Mouse (Mus musculus) MEL (cell line): ENCODE measurements around the gene 1700001O22Rik.

Experiments used
- CTCF ChIP-seq, 3 experiments: IDR thresholded peaks in 2 of 3; conservative IDR thresholded peaks in 1 of 3; 2 replicates each; pipeline ENCODE4 v1.5.1; 2011 to 2012; ENCODE audit warnings: low read length in 3 of 3, low read depth in 2 of 3, mild to moderate bottlenecking in 2 of 3, improper control_type of control experiment in 1 of 3, inconsistent platforms in 1 of 3, mixed read lengths in 1 of 3, moderate library complexity in 1 of 3; ENCODE audit not compliant: control insufficient read depth in 1 of 3, insufficient read depth in 1 of 3, poor library complexity in 1 of 3, severe bottlenecking in 1 of 3
- MAX ChIP-seq: IDR thresholded peaks from 2 replicates; pipeline ENCODE4 v1.6.1; 2011; ENCODE audit warnings: low read length, improper control_type of control experiment
- POLR2A ChIP-seq, 2 experiments: IDR thresholded peaks; 2 replicates each; pipeline ENCODE4 v1.6.1; 2011 to 2012; ENCODE audit warnings: low read length in 2 of 2, mild to moderate bottlenecking in 2 of 2, control low read depth in 1 of 2, improper control_type of control experiment in 1 of 2, low read depth in 1 of 2, moderate library complexity in 1 of 2; ENCODE audit not compliant: control insufficient read depth in 1 of 2, insufficient read depth in 1 of 2, poor library complexity in 1 of 2
- SIN3A ChIP-seq: IDR thresholded peaks from 2 replicates; pipeline ENCODE4 v1.6.1; 2012; ENCODE audit warnings: low read length, improper control_type of control experiment, inconsistent platforms
- USF1 ChIP-seq: IDR thresholded peaks from 2 replicates; pipeline ENCODE4 v1.6.1; 2014; ENCODE audit warnings: low read depth, mild to moderate bottlenecking, inconsistent platforms, low read length, improper control_type of control experiment, moderate library complexity

DNA sequence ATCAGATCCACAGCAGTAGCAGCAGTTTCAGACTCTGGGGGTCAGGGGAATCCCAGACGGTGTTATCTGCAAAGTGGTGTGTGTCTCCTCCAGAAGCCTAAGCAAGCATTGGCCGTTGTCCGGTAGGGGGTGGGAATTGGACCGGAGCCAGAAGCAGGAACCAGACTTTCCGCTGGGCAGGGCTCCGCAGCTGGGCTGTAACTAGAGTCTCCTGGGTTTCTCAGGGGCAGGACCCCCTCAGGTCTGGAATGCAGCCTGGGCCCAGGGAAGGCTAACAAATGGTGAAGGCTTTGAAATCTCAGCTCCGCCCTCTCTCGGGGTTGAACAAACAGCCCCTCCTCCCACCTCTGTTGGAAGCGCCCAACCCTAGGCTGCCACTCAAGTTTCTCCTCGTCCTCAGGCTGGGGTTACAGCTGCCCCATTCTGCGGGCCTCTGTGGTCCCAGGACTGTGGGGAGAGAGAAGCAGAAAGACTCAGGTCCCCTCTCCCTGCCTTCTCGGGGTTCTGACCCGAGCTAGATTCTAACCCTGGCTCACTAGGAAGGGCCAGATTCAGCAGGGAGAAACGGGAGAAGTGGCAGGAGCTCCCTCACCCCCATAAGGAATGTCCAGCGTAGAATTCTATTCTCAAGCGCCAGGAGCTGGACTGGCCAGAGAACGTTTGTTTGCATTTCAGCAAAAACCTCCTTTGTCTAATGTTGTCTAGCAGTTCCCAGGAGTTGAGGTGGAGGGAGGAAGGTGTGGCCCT, 44.9 kb downstream of the 1700001O22Rik start:
- 0 out of 6 replicates have a peak, but pooled peaks of 1 of the 3 experiments have one; percentile 2 for TF ChIP-seq CTCF (IDR thresholded peaks at IDR 0.05 in 2 of 3, conservative IDR thresholded peaks at IDR 0.05 in 1 of 3; ENCODE audit: control insufficient read depth in 1 of 3, insufficient read depth in 1 of 3, low read depth in 2 of 3, low read length in 3 of 3, poor library complexity in 1 of 3, severe bottlenecking in 1 of 3)
- no peak for TF ChIP-seq USF1
- TF ChIP-seq POLR2A (IDR thresholded peaks at IDR 0.05; ENCODE audit: control insufficient read depth in 1 of 2, insufficient read depth in 1 of 2, low read depth in 1 of 2, low read length in 2 of 2, poor library complexity in 1 of 2), result no peak
- no peak for TF ChIP-seq MAX
- TF ChIP-seq SIN3A, result no peak
